ENCODE assay signal across 8 mouse cellular contexts in the genomic region with DNA sequence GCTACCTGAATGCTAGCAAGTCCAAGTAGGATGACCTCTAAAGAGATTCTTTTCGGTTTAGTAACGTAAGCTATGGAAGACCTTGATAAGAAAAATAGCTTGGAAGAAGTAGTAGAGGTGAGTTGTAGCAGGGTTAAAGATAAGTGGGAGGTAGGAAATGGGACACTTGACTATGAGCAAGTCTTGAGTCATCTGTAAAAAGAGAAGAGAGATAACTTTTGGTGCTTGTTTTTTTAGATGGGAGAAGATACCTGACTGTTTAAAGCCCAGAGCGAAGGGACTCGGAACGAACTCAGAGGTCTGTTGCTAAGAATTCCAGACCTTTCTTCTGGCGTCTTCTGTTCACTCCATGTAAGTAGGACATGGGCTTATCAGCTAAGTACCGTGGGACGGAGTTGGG. TPM values are rescaled to one million over a fixed set of nuclear protein-coding genes. Genes with fewer than 3 reads are reported as not detected.
A peak's percentile ranks its signal among the peaks of the same experiment; 100 is the strongest.
DNase-seq lines count a peak whose midpoint lies in the region; ATAC-seq and TF ChIP-seq lines count a peak whose summit lies in the region.

A gene (plus strand): TSS at position 301 of the 400 bp plus-strand sequence.

- ATAC-seq in embryonic facial prominence, embryonic 13.5 days (ENCODE audit: insufficient number of reproducible peaks, insufficient read depth, low FRiP score, low TSS enrichment, low read depth) = no peak
- no peak for ATAC-seq in intestine, embryonic 15.5 days
- ATAC-seq in midbrain, embryonic 14.5 days (ENCODE audit: low FRiP score, low TSS enrichment) = no peak

- no peaks in the 10 kb centered on the region for H3K36me3 ChIP-seq in embryonic facial prominence, embryonic 13.5 days
- no peaks in the 10 kb centered on the region for H3K36me3 ChIP-seq in intestine, embryonic 15.5 days
- H3K36me3 ChIP-seq in midbrain, embryonic 14.5 days (ENCODE audit: control insufficient read depth, insufficient read depth, low read length) = no peaks in the 10 kb centered on the region

- no peaks in the 10 kb centered on the region for H3K9me3 ChIP-seq in embryonic facial prominence, embryonic 13.5 days
- no peaks in the 10 kb centered on the region for H3K9me3 ChIP-seq in intestine, embryonic 15.5 days
- H3K9me3 ChIP-seq in midbrain, embryonic 14.5 days (ENCODE audit: control insufficient read depth, low read length) = no peaks in the 10 kb centered on the region

- peak within 1 kb of the TSS; percentile 89 for H3K9ac ChIP-seq in embryonic facial prominence, embryonic 13.5 days
- H3K9ac ChIP-seq in intestine, embryonic 15.5 days = peak within 1 kb of the TSS; percentile 66
- H3K9ac ChIP-seq in midbrain, embryonic 14.5 days (replicated peaks; ENCODE audit: low read length) = peak within 1 kb of the TSS; percentile 80

- H3K27ac ChIP-seq in embryonic facial prominence, embryonic 13.5 days = peak within 1 kb of the TSS; percentile 90
- peak within 1 kb of the TSS; percentile 87 for H3K27ac ChIP-seq in intestine, embryonic 15.5 days
- peak within 1 kb of the TSS; percentile 90 for H3K27ac ChIP-seq in midbrain, embryonic 14.5 days (replicated peaks; ENCODE audit: low read depth, low read length)

- no peak for DNase-seq in lung, adult 2 months
- DNase-seq in lung, postnatal 4 days = no peak
- no peak for DNase-seq in midbrain, embryonic 14.5 days
- DNase-seq in cerebellum, adult 11-12 months = no peak
- DNase-seq in urinary bladder, postnatal 25 days (ENCODE audit: low spot score) = no peak
- no peak for DNase-seq in natural killer cell, adult 2 months (ENCODE audit: low spot score in 2 of 2)

- peak within 1 kb of the TSS; percentile 68 for H3K4me3 ChIP-seq in lung, adult 2 months (replicated peaks; ENCODE audit: extremely low read depth, low read depth, low read length)
- peak within 1 kb of the TSS; percentile 65 for H3K4me3 ChIP-seq in embryonic facial prominence, embryonic 13.5 days
- peak within 1 kb of the TSS; percentile 61 for H3K4me3 ChIP-seq in intestine, embryonic 15.5 days (replicated peaks)
- peak within 1 kb of the TSS; percentile 65 for H3K4me3 ChIP-seq in midbrain, embryonic 14.5 days (replicated peaks; ENCODE audit: low read depth, low read length)

- 93% methylated on average over 8 of the region's 8 CpGs for WGBS in lung, adult 2 months
- 92% methylated on average over 8 of the region's 8 CpGs for whole genome bisulfite sequencing in embryonic facial prominence, embryonic 13.5 days
- WGBS in intestine, embryonic 15.5 days = 91% methylated on average over 8 of the region's 8 CpGs
- 95% methylated on average over 8 of the region's 8 CpGs for WGBS in midbrain, embryonic 14.5 days

- no peak for TF ChIP-seq POLR2A in lung, adult 2 months (IDR thresholded peaks at IDR 0.05; ENCODE audit: borderline replicate concordance, extremely low read depth, low read depth, low read length)

- peak within 1 kb of the TSS; percentile 68 for H3K4me2 ChIP-seq in embryonic facial prominence, embryonic 13.5 days
- H3K4me2 ChIP-seq in intestine, embryonic 15.5 days (replicated peaks) = peak within 1 kb of the TSS; percentile 63
- peak within 1 kb of the TSS; percentile 66 for H3K4me2 ChIP-seq in midbrain, embryonic 14.5 days (ENCODE audit: low read length)

- TF ChIP-seq CTCF in lung, adult 2 months (IDR thresholded peaks at IDR 0.05; ENCODE audit: insufficient read depth, low read length) = no peak

- no peaks in the 10 kb centered on the region for H3K4me1 ChIP-seq in lung, adult 2 months (ENCODE audit: control insufficient read depth, insufficient read depth, low read length)
- peaks cover 19% of the 10 kb centered on the region; the same call in 1 of the 2 replicates for H3K4me1 ChIP-seq in embryonic facial prominence, embryonic 13.5 days
- H3K4me1 ChIP-seq in intestine, embryonic 15.5 days (replicated peaks) = 0 out of 2 replicates have a peak, but pooled peaks cover 2% of the 10 kb centered on the region
- H3K4me1 ChIP-seq in midbrain, embryonic 14.5 days (ENCODE audit: control insufficient read depth, insufficient read depth, low read length) = peaks cover 9% of the 10 kb centered on the region

- H3K27me3 ChIP-seq in embryonic facial prominence, embryonic 13.5 days = no peaks in the 10 kb centered on the region
- H3K27me3 ChIP-seq in intestine, embryonic 15.5 days (replicated peaks) = no peaks in the 10 kb centered on the region
- H3K27me3 ChIP-seq in midbrain, embryonic 14.5 days (ENCODE audit: control insufficient read depth, insufficient read depth, low read length) = no peaks in the 10 kb centered on the region

RNA-seq across cellular contexts. Expression of the gene that starts here (rescaled TPM):
- 5.7 and 7.0 TPM in 2 replicates for polyA plus RNA-seq in lung, adult 2 months (2012; rRNA removed)
- polyA plus RNA-seq in embryonic facial prominence, embryonic 13.5 days (2015; fragmentation: Nextera tagmentation; extraction: Ambion mirVana) = 14.9 and 15.9 TPM in 2 replicates
- 6.8 and 7.1 TPM in 2 replicates for polyA plus RNA-seq in intestine, embryonic 15.5 days (2015; fragmentation: Nextera tagmentation; extraction: Ambion mirVana)
- 15.7 and 18.4 TPM in 2 replicates for polyA plus RNA-seq in midbrain, embryonic 14.5 days (2014; fragmentation: Nextera tagmentation; extraction: Ambion mirVana)
